Mouse (Mus musculus): Measurements from ENCODE around the gene Cfap298. TPM values are rescaled to one million over a fixed set of nuclear protein-coding genes. Genes with fewer than 3 reads are reported as not detected.
A peak's percentile ranks its signal among the peaks of the same experiment; 100 is the strongest.

The Cfap298 gene
- polyA plus RNA-seq, 1 experiment from 2014 or later, result 47.0 TPM

DNA sequence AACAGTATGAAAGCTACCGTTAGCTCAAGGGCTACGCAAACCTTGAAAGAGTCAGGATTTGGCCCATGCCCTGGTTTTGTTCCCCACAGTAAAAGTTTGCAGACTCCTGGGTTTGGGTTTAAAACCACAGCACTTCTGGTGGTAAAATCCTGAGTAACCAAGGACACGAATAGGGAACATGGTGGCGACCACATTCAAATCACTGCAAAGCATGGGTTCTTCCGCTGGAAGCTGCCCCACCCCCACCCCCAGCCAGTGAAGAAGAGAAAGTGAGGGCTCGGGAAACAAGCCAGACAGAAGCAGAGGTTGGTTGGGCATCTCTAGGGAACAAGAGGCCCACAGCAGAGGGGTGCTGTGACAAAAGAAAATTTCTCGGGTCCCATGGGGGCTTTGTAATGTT, 27.7 kb downstream of the Cfap298 start:
- Histone ChIP-seq H3K36me3 (no peaks in the 10 kb centered on the region), H3K4me1 (replicated peaks) (no peaks in the 10 kb centered on the region), H3K9me3 (no peaks in the 10 kb centered on the region), H3K4me3 (replicated peaks) (no peak overlapping the region), H3K4me2 (replicated peaks) (no peak overlapping the region), H3K27ac (no peak overlapping the region), H3K27me3 (no peaks in the 10 kb centered on the region), H3K9ac (replicated peaks) (no peak overlapping the region)
- 68% methylated on average over 7 of the region's 7 CpGs for WGBS
- ATAC-seq, result no peak

- Histone ChIP-seq H3K4me2 (replicated peaks) (no peak overlapping the region), H3K4me1 (replicated peaks) (no peaks in the 10 kb centered on the region), H3K4me3 (replicated peaks) (no peak overlapping the region), H3K27ac (no peak overlapping the region), H3K36me3 (no peaks in the 10 kb centered on the region), H3K9me3 (no peaks in the 10 kb centered on the region), H3K27me3 (no peaks in the 10 kb centered on the region), H3K9ac (replicated peaks) (no peak overlapping the region)
- WGBS, result 42% methylated on average over 5 of the region's 5 CpGs
- no peak for ATAC-seq
Measured at GRCm38 (mm10) chr16:90903300-90903699, 31.6 kb downstream of the Cfap298 start.

DNA sequence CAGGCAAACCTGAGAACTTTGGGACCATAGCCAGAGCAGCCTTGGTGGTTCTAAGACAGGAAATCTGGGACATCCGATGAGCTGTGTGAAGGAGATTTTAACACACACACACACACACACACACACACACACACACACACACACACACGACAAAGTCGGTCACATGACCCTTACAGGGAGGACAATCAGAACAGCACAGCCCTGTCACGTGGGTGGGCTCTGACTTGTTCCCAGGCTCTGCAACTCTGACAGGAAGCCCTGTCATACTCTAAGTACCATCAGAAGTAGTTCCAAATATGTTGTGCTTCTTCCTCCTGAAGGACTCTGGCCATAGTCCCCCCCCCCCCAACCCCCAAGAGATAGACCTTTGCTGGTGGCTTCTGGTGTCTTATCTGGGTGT, 33.5 kb downstream of the Cfap298 start:
- Histone ChIP-seq H3K27ac (no peak overlapping the region), H3K36me3 (no peaks in the 10 kb centered on the region), H3K27me3 (no peaks in the 10 kb centered on the region), H3K4me1 (replicated peaks) (no peaks in the 10 kb centered on the region), H3K9me3 (no peaks in the 10 kb centered on the region), H3K9ac (replicated peaks) (no peak overlapping the region), H3K4me2 (replicated peaks) (no peak overlapping the region), H3K4me3 (replicated peaks) (no peak overlapping the region)
- 73% methylated on average over 4 of the region's 4 CpGs for WGBS
- ATAC-seq, result no peak

- Histone ChIP-seq H3K36me3 (no peaks in the 10 kb centered on the region), H3K4me2 (replicated peaks) (no peak overlapping the region), H3K4me1 (replicated peaks) (no peaks in the 10 kb centered on the region), H3K4me3 (replicated peaks) (no peak overlapping the region), H3K9ac (replicated peaks) (no peak overlapping the region), H3K27me3 (no peaks in the 10 kb centered on the region), H3K27ac (no peak overlapping the region), H3K9me3 (no peaks in the 10 kb centered on the region)
- no peak for ATAC-seq
- WGBS, result 48% methylated on average over 12 of the region's 12 CpGs
Measured at GRCm38 (mm10) chr16:90899498-90899897, 35.4 kb downstream of the Cfap298 start.

- Histone ChIP-seq H3K4me2 (replicated peaks) (no peak overlapping the region), H3K4me1 (replicated peaks) (no peaks in the 10 kb centered on the region), H3K9ac (replicated peaks) (no peak overlapping the region), H3K27me3 (no peaks in the 10 kb centered on the region), H3K36me3 (no peaks in the 10 kb centered on the region), H3K27ac (no peak overlapping the region), H3K9me3 (no peaks in the 10 kb centered on the region), H3K4me3 (replicated peaks) (no peak overlapping the region)
- no peak for ATAC-seq
- 90% methylated on average over 3 of the region's 3 CpGs for WGBS
Measured at GRCm38 (mm10) chr16:90897651-90898050, 37.3 kb downstream of the Cfap298 start.

GRCm38 (mm10) chr16:90893792-90894191, 41.1 kb downstream of the Cfap298 start:
- Histone ChIP-seq H3K9me3 (no peaks in the 10 kb centered on the region), H3K4me1 (replicated peaks) (0 out of 2 replicates have a peak, but pooled peaks cover 3% of the 10 kb centered on the region), H3K36me3 (no peaks in the 10 kb centered on the region), H3K4me2 (replicated peaks) (no peak overlapping the region), H3K27me3 (no peaks in the 10 kb centered on the region), H3K9ac (replicated peaks) (no peak overlapping the region), H3K27ac (no peak overlapping the region), H3K4me3 (replicated peaks) (no peak overlapping the region)
- no peak for ATAC-seq
- 60% methylated on average over 9 of the region's 9 CpGs for WGBS

DNA sequence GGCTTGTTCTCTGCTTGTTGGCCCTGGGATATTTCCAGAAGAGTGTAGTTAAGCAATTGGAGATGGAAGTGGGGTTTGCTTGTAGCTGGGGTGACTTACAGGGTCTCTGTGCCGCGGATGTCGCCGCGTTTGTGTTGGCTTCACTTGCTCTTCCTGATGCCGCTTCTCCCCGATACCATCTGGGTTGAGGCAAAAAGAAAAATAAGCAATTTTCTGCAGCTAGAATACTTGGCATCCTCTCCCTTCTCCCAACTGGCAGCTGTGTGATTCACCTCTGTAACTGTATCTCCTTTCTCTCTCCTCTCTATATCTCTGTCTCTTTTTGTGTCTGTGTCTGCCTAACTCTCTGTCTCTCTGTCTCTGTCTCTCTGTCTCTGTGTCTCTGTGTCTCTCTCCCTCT, 41.9 kb downstream of the Cfap298 start:
- Histone ChIP-seq H3K9me3 (no peaks in the 10 kb centered on the region), H3K36me3 (no peaks in the 10 kb centered on the region), H3K4me1 (replicated peaks) (0 out of 2 replicates have a peak, but pooled peaks cover 3% of the 10 kb centered on the region), H3K4me2 (replicated peaks) (no peak overlapping the region), H3K27ac (no peak overlapping the region), H3K4me3 (replicated peaks) (no peak overlapping the region), H3K9ac (replicated peaks) (no peak overlapping the region), H3K27me3 (no peaks in the 10 kb centered on the region)
- WGBS, result 89% methylated on average over 7 of the region's 7 CpGs
- no peak for ATAC-seq

- H3K27ac ChIP-seq, result no peak overlapping the region
- 81% methylated on average over 8 of the region's 8 CpGs for whole genome bisulfite sequencing
- ATAC-seq, result no peak
- H3K27me3 ChIP-seq, result no peaks in the 10 kb centered on the region
- H3K36me3 ChIP-seq, result no peaks in the 10 kb centered on the region
- H3K9me3 ChIP-seq, result no peaks in the 10 kb centered on the region
- no peak overlapping the region for H3K9ac ChIP-seq (replicated peaks)
- no peak overlapping the region for H3K4me3 ChIP-seq (replicated peaks)
- H3K4me2 ChIP-seq (replicated peaks), result no peak overlapping the region
- H3K4me1 ChIP-seq (replicated peaks), result 0 out of 2 replicates have a peak, but pooled peaks cover 3% of the 10 kb centered on the region
Measured at GRCm38 (mm10) chr16:90892081-90892480, 42.8 kb downstream of the Cfap298 start.

DNA sequence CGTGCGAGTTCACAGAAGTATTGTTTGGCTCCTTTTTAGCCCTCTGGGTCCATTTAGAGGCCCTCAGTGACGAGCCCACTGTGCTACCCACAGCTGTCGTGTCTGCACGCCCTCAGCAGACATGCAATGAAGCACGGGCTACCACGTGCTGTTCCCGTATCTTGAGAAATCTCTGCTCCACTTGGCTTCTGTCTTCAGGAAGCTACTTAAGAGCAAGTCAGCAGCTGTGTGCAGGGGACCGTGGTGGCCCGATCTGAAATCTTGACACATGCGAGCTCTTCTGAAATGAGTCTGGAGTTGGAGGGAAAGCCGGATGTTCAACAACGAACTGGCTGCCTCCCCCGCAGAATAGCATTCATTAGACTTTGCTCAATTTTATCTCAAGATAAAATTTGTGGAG, 43.3 kb downstream of the Cfap298 start:
- no peak overlapping the region for H3K9ac ChIP-seq (replicated peaks)
- no peak for ATAC-seq
- H3K27ac ChIP-seq, result no peak overlapping the region
- no peaks in the 10 kb centered on the region for H3K36me3 ChIP-seq
- H3K9me3 ChIP-seq, result no peaks in the 10 kb centered on the region
- H3K4me1 ChIP-seq (replicated peaks), result 0 out of 2 replicates have a peak, but pooled peaks cover 3% of the 10 kb centered on the region
- H3K27me3 ChIP-seq, result no peaks in the 10 kb centered on the region
- 66% methylated on average over 14 of the region's 14 CpGs for whole genome bisulfite sequencing
- H3K4me3 ChIP-seq (replicated peaks), result no peak overlapping the region
- no peak overlapping the region for H3K4me2 ChIP-seq (replicated peaks)

- Histone ChIP-seq H3K27me3 (no peaks in the 10 kb centered on the region), H3K36me3 (no peaks in the 10 kb centered on the region), H3K4me3 (replicated peaks) (no peak overlapping the region), H3K9me3 (no peaks in the 10 kb centered on the region), H3K9ac (replicated peaks) (no peak overlapping the region), H3K4me1 (replicated peaks) (0 out of 2 replicates have a peak, but pooled peaks cover 3% of the 10 kb centered on the region), H3K4me2 (replicated peaks) (no peak overlapping the region), H3K27ac (no peak overlapping the region)
- WGBS, result 88% methylated on average over 9 of the region's 9 CpGs
- ATAC-seq, result no peak
Measured at GRCm38 (mm10) chr16:90890683-90891082, 44.2 kb downstream of the Cfap298 start.

DNA sequence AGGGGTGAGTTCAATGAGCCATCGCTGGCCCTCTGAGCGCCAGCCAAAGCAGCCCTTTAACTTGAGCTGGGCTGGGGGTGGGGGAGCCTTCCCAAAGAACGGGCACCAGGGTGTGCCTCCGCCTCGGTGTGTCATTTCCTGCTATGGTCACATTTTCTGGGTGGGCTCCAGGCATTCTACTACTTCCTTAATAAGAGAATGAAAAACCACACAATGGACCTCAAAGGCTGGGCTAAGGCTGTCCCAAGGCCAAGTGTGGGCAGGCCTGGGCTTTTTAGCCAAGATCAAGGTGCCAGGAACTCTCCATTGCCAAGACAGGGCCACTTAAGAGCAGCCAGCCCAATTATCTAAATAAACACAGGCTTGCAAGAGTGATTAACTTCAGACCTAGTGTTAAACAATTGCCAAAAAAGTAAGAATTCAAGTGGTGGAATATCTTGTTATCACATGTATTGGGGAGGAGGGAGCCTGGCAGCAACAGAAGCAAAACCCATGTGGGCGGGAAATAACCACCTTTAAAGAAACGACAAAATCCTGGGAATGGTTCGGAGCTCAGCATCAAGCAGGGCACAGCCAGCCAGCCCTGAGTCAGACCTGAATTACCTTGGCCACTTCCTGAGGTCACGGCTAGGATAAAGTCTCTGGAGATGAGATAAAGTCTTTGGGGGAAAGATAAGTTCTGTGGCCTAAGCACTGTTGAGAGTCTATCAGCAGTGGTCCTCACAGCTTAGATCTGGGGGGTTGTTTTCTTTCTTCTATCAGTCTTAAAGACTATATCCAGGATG, 48.9 kb downstream of the Cfap298 start:
- no peaks in the 10 kb centered on the region for H3K9me3 ChIP-seq
- ATAC-seq, result no peak
- H3K4me3 ChIP-seq (replicated peaks), result no peak overlapping the region
- H3K4me2 ChIP-seq (replicated peaks), result no peak overlapping the region
- H3K4me1 ChIP-seq (replicated peaks), result no peaks in the 10 kb centered on the region
- no peak overlapping the region for H3K27ac ChIP-seq
- no peak overlapping the region for H3K9ac ChIP-seq (replicated peaks)
- H3K36me3 ChIP-seq, result no peaks in the 10 kb centered on the region
- 76% methylated on average over 9 of the region's 9 CpGs for WGBS
- no peaks in the 10 kb centered on the region for H3K27me3 ChIP-seq

- Histone ChIP-seq H3K4me2 (replicated peaks) (no peak overlapping the region), H3K9me3 (no peaks in the 10 kb centered on the region), H3K4me1 (replicated peaks) (no peaks in the 10 kb centered on the region), H3K27me3 (no peaks in the 10 kb centered on the region), H3K27ac (no peak overlapping the region), H3K4me3 (replicated peaks) (no peak overlapping the region), H3K9ac (replicated peaks) (no peak overlapping the region), H3K36me3 (no peaks in the 10 kb centered on the region)
- whole genome bisulfite sequencing, result 73% methylated on average over 2 of the region's 2 CpGs
- no peak for ATAC-seq
Measured at GRCm38 (mm10) chr16:90885351-90885750, 49.6 kb downstream of the Cfap298 start.

DNA sequence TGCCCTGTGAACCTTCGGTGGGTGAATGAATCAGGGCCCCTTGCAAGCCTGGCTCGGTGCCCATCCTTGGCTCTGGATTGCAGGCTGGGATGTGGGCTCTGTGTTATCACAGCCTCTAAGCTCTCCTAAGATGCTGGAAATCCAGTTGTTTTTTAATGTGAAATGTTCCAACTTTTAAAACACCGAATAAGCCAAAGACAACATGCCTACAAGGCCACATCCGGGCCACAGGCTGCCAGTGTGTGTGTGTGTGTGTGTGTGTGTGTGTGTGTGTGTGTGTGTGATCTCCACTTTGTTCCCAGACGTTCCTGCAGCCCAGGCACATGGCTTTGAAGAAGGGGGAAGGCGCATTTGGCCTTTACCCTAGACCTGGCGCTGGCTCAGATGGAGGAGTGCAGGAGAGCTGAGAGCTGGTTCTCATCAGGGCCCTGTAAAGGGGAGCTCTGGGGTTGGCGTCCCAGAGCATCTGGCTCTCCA, 52.4 kb downstream of the Cfap298 start:
- no peak overlapping the region for H3K9ac ChIP-seq (replicated peaks)
- ATAC-seq, result peak; percentile 50; the same call in 1 of the 2 replicates
- no peak overlapping the region for H3K4me3 ChIP-seq (replicated peaks)
- no peak overlapping the region for H3K27ac ChIP-seq
- H3K4me2 ChIP-seq (replicated peaks), result no peak overlapping the region
- no peaks in the 10 kb centered on the region for H3K9me3 ChIP-seq
- H3K4me1 ChIP-seq (replicated peaks), result no peaks in the 10 kb centered on the region
- H3K27me3 ChIP-seq, result no peaks in the 10 kb centered on the region
- 64% methylated on average over 8 of the region's 8 CpGs for WGBS
- no peaks in the 10 kb centered on the region for H3K36me3 ChIP-seq
